Mouse (Mus musculus): Measurements from ENCODE around the gene Erc2.

Gene Erc2

DNA sequence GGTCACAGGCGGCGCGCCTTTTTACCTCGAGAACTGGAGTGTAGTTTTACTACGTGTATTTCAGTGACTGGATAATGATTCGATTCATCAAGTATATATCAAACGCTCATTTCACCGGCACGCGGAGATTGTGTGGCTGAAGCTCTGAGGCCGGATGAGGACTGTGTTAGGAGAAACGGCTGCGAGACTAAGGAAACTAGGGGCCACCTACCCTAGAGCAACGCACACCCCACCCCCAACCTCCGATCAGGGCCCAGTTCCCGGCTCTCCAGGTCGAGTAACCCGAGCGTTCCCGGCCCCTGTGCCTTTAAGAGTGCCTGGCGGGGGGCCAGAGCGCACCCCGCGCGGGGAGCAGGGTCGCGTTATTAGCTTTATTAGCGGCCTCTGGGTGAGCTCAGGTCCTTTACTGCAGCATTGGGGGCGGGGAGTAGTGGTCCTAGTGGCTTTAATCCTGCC lies 884.2 kb downstream of the Erc2 start:
- DNase-seq (ENCODE audit: low spot score): no peak

DNA sequence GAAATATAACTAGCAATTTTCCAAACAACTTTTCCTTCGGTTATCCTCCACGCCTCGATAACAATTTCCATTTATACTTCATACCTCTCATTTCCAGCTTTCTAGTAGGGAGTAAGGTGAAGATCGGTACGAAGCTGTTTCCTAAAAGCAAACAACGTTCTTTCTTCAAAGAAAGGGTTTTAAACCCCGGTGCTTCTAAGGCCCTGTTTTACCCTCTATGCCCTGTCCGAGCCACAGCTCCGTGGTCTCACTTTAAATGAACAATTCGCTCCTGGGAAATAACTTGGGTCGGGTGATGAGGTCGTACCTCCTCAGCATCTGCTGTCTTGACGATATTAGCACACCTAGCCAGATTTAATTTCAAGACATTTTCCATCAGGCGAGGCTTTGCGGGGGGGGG lies 884.8 kb downstream of the Erc2 start:
- DNase-seq (ENCODE audit: low spot score): no peak

- no peak for DNase-seq (ENCODE audit: low spot score)
Observed at GRCm38 (mm10) chr14:28507471-28507870, 885.2 kb downstream of the Erc2 start.

DNA sequence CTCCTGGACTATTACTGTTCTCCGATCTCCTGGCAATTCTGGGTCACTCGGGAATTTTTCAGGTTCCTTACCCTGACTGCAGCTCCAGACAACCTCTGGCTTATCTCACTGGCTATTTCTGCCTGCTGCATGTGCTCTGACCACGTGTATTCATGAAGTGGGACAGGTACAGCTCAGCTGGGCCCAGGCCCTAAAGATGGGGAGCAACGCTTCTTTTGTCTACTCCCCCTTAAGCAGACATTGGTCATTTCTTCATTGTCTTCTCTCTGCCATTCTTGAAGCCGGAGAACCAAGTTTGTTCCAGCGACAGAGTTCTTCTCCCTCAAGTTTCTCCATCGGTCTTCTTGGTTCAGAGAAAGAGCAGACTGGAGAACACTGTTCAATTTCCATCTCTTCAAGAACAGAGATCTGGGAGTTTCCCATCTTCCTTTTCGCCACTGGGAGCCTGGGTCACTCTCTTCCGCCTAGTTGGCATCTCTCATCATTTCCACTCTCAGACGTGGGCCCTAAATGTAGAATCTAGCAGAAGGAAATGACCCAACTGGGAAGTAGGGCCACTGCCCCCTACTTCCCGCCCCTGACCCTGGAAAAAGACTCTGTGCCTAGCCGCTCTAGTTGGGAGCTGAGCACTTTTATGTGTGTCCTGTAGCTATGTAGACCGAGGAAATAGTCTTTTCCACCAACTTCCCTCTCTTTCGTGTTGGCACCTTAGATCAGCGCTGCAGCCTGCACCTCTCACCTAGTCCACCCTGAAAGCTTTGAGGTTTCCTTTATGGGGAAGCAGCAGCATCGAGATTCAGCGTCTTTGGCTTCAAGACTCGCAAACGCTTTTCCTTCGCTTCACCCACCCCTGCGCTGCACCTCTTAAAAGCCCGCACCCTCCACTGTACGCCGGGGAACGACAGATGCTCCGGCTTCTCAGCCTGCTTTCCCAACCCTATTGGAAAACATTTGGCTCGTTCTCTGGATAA lies 886.3 kb downstream of the Erc2 start:
- no peak for DNase-seq (ENCODE audit: low spot score)

GRCm38 (mm10) chr14:28509441-28510340 lies 887.5 kb downstream of the Erc2 start:
- no peak for DNase-seq (ENCODE audit: low spot score)

DNA sequence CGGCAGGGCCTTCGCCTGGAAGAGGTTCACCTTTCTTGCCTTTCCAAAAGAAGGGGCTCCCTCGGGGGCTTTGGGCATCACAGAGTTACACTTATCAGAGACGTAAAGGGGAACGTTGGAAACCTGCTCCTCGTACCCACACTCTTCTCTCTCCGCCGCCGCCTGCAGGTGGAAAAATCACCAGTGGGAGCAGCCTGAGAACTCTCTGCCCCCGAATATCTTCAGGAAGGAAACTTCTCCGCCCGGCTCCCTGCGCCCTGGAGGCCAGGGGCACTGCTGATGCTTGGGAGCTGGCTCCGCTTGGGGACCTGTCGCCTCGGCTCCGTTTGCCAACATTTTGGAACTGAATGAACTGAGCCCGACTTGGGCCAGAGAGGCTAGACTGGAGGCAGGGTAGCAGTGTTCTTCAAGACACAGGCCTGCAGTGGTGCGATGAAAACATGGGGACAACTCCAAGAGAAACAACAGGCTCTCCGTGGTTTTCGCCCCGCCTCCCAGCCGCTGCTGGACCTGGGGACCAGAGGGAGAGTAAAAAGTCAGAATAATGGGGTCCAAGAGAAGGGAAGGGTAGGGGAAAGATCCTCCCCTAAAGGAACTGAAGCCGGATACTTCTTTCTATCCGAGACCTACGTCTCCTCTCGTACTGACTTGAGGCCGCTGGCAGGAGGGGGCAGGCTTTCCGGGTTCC lies 888.3 kb downstream of the Erc2 start:
- DNase-seq (ENCODE audit: low spot score): no peak

- DNase-seq (ENCODE audit: low spot score): no peak
Observed at GRCm38 (mm10) chr14:28511029-28511651, 888.9 kb downstream of the Erc2 start.

DNA sequence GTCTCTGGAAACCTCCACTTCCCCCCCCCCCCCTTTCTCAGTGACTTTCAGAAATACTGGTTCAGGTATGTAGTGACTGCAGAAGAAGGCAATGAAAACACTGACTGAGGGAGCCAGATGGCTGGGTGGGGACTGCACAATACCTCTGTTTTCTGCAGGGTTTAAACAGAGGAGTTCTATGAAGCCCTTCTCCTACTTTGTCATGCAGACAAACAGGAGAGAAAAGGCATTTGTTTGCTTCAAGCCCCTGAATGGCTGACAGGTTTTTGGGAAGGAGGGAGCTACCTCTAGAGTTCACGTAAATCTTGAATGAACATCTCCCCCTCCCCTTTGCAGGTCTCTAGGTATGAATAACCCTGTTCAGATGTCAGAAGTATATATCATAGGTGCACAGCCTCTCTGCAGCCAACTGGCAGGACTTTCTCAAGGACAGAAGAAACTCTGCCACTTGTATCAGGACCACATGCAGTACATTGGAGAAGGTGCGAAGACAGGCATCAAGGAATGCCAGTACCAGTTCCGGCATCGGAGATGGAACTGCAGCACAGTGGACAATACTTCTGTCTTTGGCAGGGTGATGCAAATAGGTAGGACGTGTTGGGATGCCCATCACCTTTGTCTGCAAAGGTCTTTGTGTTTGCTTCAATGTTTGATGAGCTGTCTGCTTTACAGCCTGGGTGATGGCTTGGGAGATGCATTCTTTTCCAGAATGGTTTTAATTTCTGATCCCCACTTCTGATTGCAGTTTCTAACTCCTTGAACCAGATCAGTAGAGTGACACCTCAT lies 890.8 kb downstream of the Erc2 start:
- DNase-seq (ENCODE audit: low spot score): no peak

DNA sequence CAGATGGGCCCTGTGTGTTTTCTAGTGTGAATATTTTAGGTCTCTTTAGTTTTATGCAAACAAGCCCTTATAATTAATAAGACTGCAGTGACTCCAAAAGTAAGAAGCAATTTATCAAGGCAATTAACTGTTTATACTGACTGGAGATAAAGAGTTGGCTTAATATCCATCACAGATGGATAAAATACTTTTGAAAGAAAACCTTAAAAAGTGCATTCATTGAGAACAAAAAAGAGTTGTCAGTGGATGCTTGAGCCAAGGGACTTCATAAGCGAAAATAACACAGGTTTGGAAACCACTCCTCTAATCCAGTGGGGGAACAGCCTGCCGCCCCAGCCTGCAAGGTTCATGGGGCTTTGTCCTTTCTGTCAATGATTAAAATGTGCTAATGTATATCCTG lies 891.9 kb downstream of the Erc2 start:
- DNase-seq (ENCODE audit: low spot score): no peak

DNA sequence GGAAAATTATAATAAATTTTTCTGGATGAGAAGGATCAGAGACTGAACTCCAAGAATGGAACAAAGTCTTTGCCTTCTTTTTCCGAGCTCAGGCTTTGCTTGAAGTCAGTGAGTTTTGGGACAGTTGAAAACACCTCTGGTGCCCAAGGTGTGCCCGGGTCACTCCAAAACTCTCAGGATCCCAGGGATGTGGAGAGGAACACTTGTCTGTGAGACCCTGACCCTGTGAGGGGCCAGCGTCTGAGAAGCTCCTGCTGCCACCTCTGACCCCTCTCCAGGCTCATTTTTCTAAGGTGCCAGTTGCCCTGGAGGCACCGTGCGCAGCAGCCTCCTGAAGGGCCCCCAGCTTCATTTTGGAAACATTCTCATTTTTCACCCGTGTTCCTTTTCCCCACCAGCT lies 893.1 kb downstream of the Erc2 start:
- DNase-seq (ENCODE audit: low spot score): no peak

DNA sequence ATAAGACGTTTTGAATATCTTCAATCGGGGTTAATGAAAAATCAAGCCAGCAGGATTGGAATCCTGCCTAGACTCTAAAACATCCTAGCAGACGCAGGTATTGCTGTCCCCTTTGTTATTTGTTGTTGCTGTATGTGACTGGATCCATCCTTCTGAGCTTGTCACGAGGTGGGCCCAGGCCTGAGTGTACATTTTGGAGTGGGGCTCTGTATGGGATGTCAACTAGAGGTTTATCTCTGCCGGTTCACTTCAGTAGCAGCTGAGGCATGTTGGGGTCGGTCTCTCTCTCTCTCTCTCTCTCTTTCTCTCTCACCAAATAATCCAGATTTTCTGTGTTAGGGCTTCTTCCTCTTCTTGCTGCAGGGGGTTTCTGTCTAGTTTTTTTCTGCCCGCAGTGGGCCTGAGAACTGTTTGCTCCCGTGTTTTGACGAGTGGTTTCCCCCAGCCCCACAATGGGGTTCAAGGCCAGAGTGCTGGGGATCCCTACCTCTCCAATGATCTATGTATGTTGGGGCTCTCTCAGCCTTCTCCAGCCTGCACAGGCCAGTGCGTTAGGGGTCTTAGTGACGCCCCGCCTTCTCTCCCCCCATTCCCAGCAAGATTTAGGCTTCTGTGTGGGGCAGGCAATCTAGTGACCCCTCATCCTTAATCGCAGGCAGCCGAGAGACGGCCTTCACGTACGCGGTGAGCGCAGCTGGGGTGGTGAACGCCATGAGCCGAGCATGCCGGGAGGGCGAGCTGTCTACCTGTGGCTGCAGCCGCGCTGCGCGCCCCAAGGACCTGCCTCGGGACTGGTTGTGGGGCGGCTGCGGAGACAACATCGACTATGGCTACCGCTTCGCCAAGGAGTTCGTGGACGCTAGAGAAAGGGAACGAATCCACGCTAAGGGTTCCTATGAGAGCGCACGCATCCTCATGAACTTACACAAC lies 895.7 kb downstream of the Erc2 start:
- DNase-seq (ENCODE audit: low spot score): no peak

DNA sequence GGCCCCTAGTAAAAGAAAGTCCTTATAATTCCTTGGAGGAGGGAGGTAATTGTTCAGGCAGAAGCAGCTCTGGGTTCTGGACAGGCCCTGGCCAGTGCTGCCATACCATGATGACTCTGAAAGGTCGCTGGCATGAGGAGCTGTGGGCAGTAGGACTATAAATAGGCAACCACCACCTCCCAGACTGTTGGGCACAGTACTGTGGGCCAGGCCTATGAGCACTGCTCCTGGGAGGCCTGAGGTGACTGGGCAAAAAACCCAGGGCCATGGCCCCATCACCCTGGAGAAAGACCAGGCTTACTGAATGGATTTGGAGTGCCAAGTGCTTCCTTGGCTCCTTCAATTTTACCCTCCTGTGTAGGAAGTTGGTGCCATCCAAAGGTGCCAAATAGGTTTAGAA lies 898.9 kb downstream of the Erc2 start:
- no peak for DNase-seq (ENCODE audit: low spot score)

DNA sequence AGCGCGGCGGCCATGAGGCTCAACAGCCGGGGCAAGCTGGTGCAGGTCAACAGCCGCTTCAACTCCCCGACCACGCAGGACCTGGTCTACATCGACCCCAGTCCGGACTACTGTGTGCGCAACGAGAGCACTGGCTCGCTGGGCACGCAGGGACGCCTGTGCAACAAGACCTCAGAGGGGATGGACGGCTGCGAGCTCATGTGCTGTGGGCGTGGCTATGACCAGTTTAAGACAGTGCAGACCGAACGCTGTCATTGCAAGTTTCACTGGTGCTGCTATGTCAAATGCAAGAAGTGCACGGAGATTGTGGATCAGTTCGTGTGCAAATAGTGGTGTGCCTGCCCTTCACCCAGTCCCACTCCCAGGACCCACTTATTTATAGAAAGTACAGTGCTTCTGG lies 900.4 kb downstream of the Erc2 start:
- DNase-seq (ENCODE audit: low spot score): no peak

DNA sequence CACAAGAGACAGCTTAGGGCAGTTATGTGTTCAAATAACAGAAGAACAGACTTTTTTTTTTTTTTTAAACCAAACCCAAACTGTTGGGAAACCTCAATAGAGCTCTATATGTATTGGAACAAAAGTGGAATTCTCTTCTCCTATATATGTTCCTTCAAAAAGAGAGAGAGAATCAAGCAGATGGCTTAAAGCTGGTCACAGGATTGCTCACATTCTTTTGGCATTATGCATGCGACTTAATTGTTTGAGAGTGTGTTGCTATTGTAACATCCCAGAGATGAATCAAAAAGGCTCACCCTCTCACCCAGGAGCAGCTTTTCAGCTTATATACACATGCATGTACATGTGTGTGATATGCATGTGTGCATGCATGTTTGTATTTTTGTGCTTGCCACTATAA lies 903.3 kb downstream of the Erc2 start:
- no peak for DNase-seq (ENCODE audit: low spot score)

Data from c-Kit-positive CD71-positive TER-119-positive erythroid progenitor cells, embryonic 14.5 days (primary cell).